Mouse (Mus musculus) hindbrain, embryonic 10.5 days (tissue): ENCODE results near the gene Zzz3. TPM values are rescaled to one million over a fixed set of nuclear protein-coding genes. Genes with fewer than 3 reads are reported as not detected.

Experiments
- DNase-seq: peaks from one replicate; pipeline ENCODE4 v3.0.0-alpha.2; 2017; ENCODE audit warnings: low spot score
- H3K27ac ChIP-seq: fragments of 300-500 bp; sonication (generic); 2 replicates; pipeline ENCODE4 v1.5.1; 2016; ENCODE audit warnings: mild to moderate bottlenecking, moderate library complexity
- H3K27me3 ChIP-seq: fragments of 300-500 bp; sonication (generic); 2 replicates; pipeline ENCODE4 v1.6.1; 2016; ENCODE audit warnings: mild to moderate bottlenecking; ENCODE audit not compliant: poor library complexity, insufficient read depth, severe bottlenecking
- H3K36me3 ChIP-seq: fragments of 300-500 bp; sonication (generic); 2 replicates; pipeline ENCODE4 v1.6.1; 2016; ENCODE audit warnings: mild to moderate bottlenecking, moderate library complexity
- H3K4me1 ChIP-seq: fragments of 300-500 bp; sonication (generic); replicated peaks from 2 replicates; pipeline ENCODE4 v1.6.1; 2016; ENCODE audit warnings: mild to moderate bottlenecking
- H3K4me3 ChIP-seq: fragments of 300-500 bp; sonication (generic); 2 replicates; pipeline ENCODE4 v1.5.1; 2016; ENCODE audit warnings: mild to moderate bottlenecking, moderate library complexity
- H3K9me3 ChIP-seq: fragments of 300-500 bp; sonication (generic); 2 replicates; pipeline ENCODE4 v1.6.1; 2016; ENCODE audit warnings: mild to moderate bottlenecking, moderate library complexity
- WGBS: fragments of 180-500 bp; shearing (Covaris S2); methylation state at CpG from one replicate; pipeline ENCODE4 v1.1.7; 2016; 5-methylcytosine and 5-hydroxymethylcytosine counted together
- polyA plus RNA-seq: library from polyadenylated mRNA; unstranded; fragments of >200 nt; fragmentation: Nextera tagmentation; extraction: Ambion mirVana; gene quantifications from 2 replicates; pipeline ENCODE4 v1.2.1, GENCODE M21; 2016

Gene Zzz3
- polyA plus RNA-seq, 1 experiment from 2014 or later = 41.3 TPM

GRCm38 (mm10) chr3:152495415-152495898 lies 100.2 kb downstream of the Zzz3 start:
- Histone ChIP-seq H3K4me1 (peaks cover 27% of the 10 kb centered on the region), H3K4me3 (no peak overlapping the region), H3K27ac (peak overlapping the region; percentile 46), H3K9me3 (no peaks in the 10 kb centered on the region), H3K27me3 (no peaks in the 10 kb centered on the region), H3K36me3 (no peaks in the 10 kb centered on the region)
- DNase-seq = no peak
- 70% methylated on average over 8 of the region's 8 CpGs for WGBS

- peaks cover 27% of the 10 kb centered on the region for H3K4me1 ChIP-seq
- no peak overlapping the region for H3K4me3 ChIP-seq
- DNase-seq = no peak
- 59% methylated on average over 7 of the region's 7 CpGs for WGBS
- H3K27ac ChIP-seq = no peak overlapping the region
- H3K9me3 ChIP-seq = no peaks in the 10 kb centered on the region
- no peaks in the 10 kb centered on the region for H3K36me3 ChIP-seq
- no peaks in the 10 kb centered on the region for H3K27me3 ChIP-seq
Measured at GRCm38 (mm10) chr3:152497084-152497483, 101.8 kb downstream of the Zzz3 start.

GRCm38 (mm10) chr3:152497842-152498241 lies 102.6 kb downstream of the Zzz3 start:
- no peaks in the 10 kb centered on the region for H3K36me3 ChIP-seq
- H3K4me3 ChIP-seq = no peak overlapping the region
- no peaks in the 10 kb centered on the region for H3K9me3 ChIP-seq
- no peak overlapping the region for H3K27ac ChIP-seq
- WGBS = 88% methylated on average over 2 of the region's 2 CpGs
- no peaks in the 10 kb centered on the region for H3K27me3 ChIP-seq
- no peak for DNase-seq
- peaks cover 27% of the 10 kb centered on the region for H3K4me1 ChIP-seq

- no peak overlapping the region for H3K4me3 ChIP-seq
- DNase-seq = no peak
- no peaks in the 10 kb centered on the region for H3K27me3 ChIP-seq
- H3K36me3 ChIP-seq = no peaks in the 10 kb centered on the region
- no peaks in the 10 kb centered on the region for H3K9me3 ChIP-seq
- no peak overlapping the region for H3K27ac ChIP-seq
- H3K4me1 ChIP-seq = peaks cover 27% of the 10 kb centered on the region
- 87% methylated on average over 2 of the region's 2 CpGs for WGBS
Measured at GRCm38 (mm10) chr3:152498968-152499696, 103.9 kb downstream of the Zzz3 start.

- H3K27me3 ChIP-seq = no peaks in the 10 kb centered on the region
- H3K27ac ChIP-seq = peak overlapping the region; percentile 63
- no peaks in the 10 kb centered on the region for H3K36me3 ChIP-seq
- peaks cover 22% of the 10 kb centered on the region for H3K4me1 ChIP-seq
- H3K9me3 ChIP-seq = no peaks in the 10 kb centered on the region
- WGBS = 63% methylated on average over 8 of the region's 8 CpGs
- H3K4me3 ChIP-seq = no peak overlapping the region
- no peak for DNase-seq
Measured at GRCm38 (mm10) chr3:152507900-152508299, 112.6 kb downstream of the Zzz3 start.

GRCm38 (mm10) chr3:152508419-152508993 lies 113.2 kb downstream of the Zzz3 start:
- Histone ChIP-seq H3K27ac (peak overlapping the region; percentile 63), H3K9me3 (no peaks in the 10 kb centered on the region), H3K27me3 (no peaks in the 10 kb centered on the region), H3K36me3 (no peaks in the 10 kb centered on the region), H3K4me1 (peaks cover 22% of the 10 kb centered on the region), H3K4me3 (peak overlapping the region; percentile 9; the same call in 1 of the 2 replicates)
- 49% methylated on average over 12 of the region's 12 CpGs for WGBS
- peak; percentile 48 for DNase-seq

GRCm38 (mm10) chr3:152509268-152509667 lies 114.0 kb downstream of the Zzz3 start:
- no peaks in the 10 kb centered on the region for H3K36me3 ChIP-seq
- H3K27ac ChIP-seq = no peak overlapping the region
- no peak overlapping the region for H3K4me3 ChIP-seq
- no peaks in the 10 kb centered on the region for H3K27me3 ChIP-seq
- WGBS = 80% methylated on average over 7 of the region's 7 CpGs
- H3K9me3 ChIP-seq = no peaks in the 10 kb centered on the region
- no peak for DNase-seq
- peaks cover 22% of the 10 kb centered on the region for H3K4me1 ChIP-seq

Other genes with a start within 250 kb of the Zzz3 start
- gene Gipc2, start 229.2 kb upstream of the Zzz3 start, polyA plus RNA-seq = 2.6 and 2.9 TPM in 2 replicates
- gene Dnajb4, start 185.2 kb upstream of the Zzz3 start, polyA plus RNA-seq = 19.9 and 21.2 TPM in 2 replicates
- gene Fubp1, start 185.1 kb upstream of the Zzz3 start, polyA plus RNA-seq = 321 and 408 TPM in 2 replicates
- 2.8 and 5.2 TPM in 2 replicates for gene Nexn, start 129.1 kb upstream of the Zzz3 start, polyA plus RNA-seq
- gene Miga1, start 55.1 kb upstream of the Zzz3 start, polyA plus RNA-seq = 16.4 and 16.9 TPM in 2 replicates
- gene Usp33, start 49.0 kb upstream of the Zzz3 start, polyA plus RNA-seq = 49.5 and 53.8 TPM in 2 replicates